18 mouse cellular contexts compared by ENCODE assay signal in the genomic region with DNA sequence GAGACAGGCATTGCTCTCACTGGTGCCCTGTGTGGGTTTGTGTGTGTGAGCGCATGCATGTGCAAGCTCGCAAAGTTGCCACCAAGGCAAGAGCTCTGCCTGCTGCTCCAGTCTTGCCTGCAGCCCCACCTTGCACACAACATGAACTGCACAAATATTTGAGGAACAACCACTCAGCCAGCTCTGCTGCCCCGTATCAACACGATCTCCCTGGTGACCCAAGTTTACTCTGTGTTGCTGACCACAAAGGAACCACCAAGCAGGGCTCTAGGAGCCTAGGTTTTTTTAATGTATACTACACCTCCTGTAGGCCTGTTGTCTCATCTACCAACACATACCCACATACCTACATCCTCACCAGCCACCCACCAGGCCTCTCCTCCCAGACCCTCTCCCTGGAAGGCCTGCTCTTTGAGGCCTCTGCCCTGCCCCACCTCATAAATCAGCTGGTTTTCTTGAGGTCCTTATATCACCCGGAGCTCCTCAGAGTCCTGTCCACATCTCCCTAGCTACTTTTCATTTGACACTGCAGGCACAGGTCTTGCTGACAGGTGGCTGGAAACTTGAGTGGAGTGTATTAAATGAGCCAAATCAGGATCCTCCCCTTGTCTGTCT. TPM values are rescaled to one million over a fixed set of nuclear protein-coding genes. Genes with fewer than 3 reads are reported as not detected.
DNase-seq lines count a peak whose midpoint lies in the region; ATAC-seq and TF ChIP-seq lines count a peak whose summit lies in the region.
"Had no signal": no experiment of that assay in that cellular context is flagged by ENCODE, and none has a peak within 500 bp of the region (broad histone marks: within the 10 kb centered on the region; RNA-seq: fewer than 3 reads in every experiment).

No protein-coding gene starts in this region.

- no peaks in the 10 kb centered on the region for H3K9me3 ChIP-seq in kidney, embryonic 14.5 days (ENCODE audit: control insufficient read depth, low read length)
- H3K9me3 ChIP-seq in G1E (replicated peaks), result no peaks in the 10 kb centered on the region
- H3K9me3 ChIP-seq in liver, embryonic 16.5 days (replicated peaks; ENCODE audit: control insufficient read depth, low read length), result no peaks in the 10 kb centered on the region
- no peaks in the 10 kb centered on the region for H3K9me3 ChIP-seq in hindbrain, postnatal 0 days (ENCODE audit: low read length)
- H3K9me3 ChIP-seq in hindbrain, embryonic 14.5 days (ENCODE audit: control insufficient read depth, low read length), result no peaks in the 10 kb centered on the region
- no peaks in the 10 kb centered on the region for H3K9me3 ChIP-seq in hindbrain, embryonic 13.5 days
- H3K9me3 ChIP-seq: forebrain, embryonic 15.5 days; limb, embryonic 10.5 days; midbrain, embryonic 12.5 days had no signal

- DNase-seq in kidney, adult 9 months, result no peak
- DNase-seq in G1E (ENCODE audit: low spot score), result peak; percentile 37
- DNase-seq in lung, postnatal 4 days, result peak; percentile 32 to 72
- DNase-seq in hindbrain, postnatal 0 days (ENCODE audit: low spot score), result no peak
- no peak for DNase-seq in hindbrain, embryonic 14.5 days (ENCODE audit: low spot score)
- DNase-seq: cerebellum, adult 9-11 months; gastrocnemius, postnatal 10 days had no signal

- no peak overlapping the region for H3K4me2 ChIP-seq in kidney, embryonic 14.5 days (replicated peaks; ENCODE audit: low read depth, low read length)
- H3K4me2 ChIP-seq in liver, embryonic 16.5 days (ENCODE audit: low read depth, low read length), result no peak overlapping the region
- H3K4me2 ChIP-seq in hindbrain, postnatal 0 days (ENCODE audit: low read depth, low read length), result no peak overlapping the region
- H3K4me2 ChIP-seq in hindbrain, embryonic 14.5 days (replicated peaks), result no peak overlapping the region
- H3K4me2 ChIP-seq in hindbrain, embryonic 13.5 days, result no peak overlapping the region
- H3K4me2 ChIP-seq: forebrain, embryonic 15.5 days; midbrain, embryonic 12.5 days had no signal

- ATAC-seq in kidney, embryonic 14.5 days (ENCODE audit: low FRiP score, low TSS enrichment), result peak; percentile 70; the same call in 1 of the 2 replicates
- ATAC-seq in G1E (ENCODE audit: extremely low read depth, insufficient number of reproducible peaks, low FRiP score, poor library complexity, severe bottlenecking), result peak; percentile 60
- ATAC-seq in liver, embryonic 16.5 days (ENCODE audit: low read depth), result peak; percentile 40; the same call in 1 of the 2 replicates
- ATAC-seq in hindbrain, postnatal 0 days, result no peak
- ATAC-seq in hindbrain, embryonic 14.5 days (ENCODE audit: low FRiP score), result no peak
- no peak for ATAC-seq in hindbrain, embryonic 13.5 days (ENCODE audit: low FRiP score)
- ATAC-seq: forebrain, embryonic 15.5 days; inflammation-experienced regulatory T-cells, adult 6 months had no signal

- H3K27me3 ChIP-seq in kidney, embryonic 14.5 days (ENCODE audit: control insufficient read depth, insufficient read depth, low read length), result no peaks in the 10 kb centered on the region
- peaks cover 5% of the 10 kb centered on the region; the same call in 1 of the 2 replicates for H3K27me3 ChIP-seq in G1E (ENCODE audit: insufficient read depth, low read length)
- no peaks in the 10 kb centered on the region; the same call in 1 of the 2 replicates for H3K27me3 ChIP-seq in liver, embryonic 16.5 days (ENCODE audit: control insufficient read depth, insufficient read depth, low read depth, low read length)
- no peaks in the 10 kb centered on the region for H3K27me3 ChIP-seq in hindbrain, postnatal 0 days (ENCODE audit: insufficient read depth, low read length)
- H3K27me3 ChIP-seq in hindbrain, embryonic 14.5 days (ENCODE audit: control insufficient read depth, insufficient read depth, low read length), result no peaks in the 10 kb centered on the region
- H3K27me3 ChIP-seq in hindbrain, embryonic 13.5 days, result no peaks in the 10 kb centered on the region
- H3K27me3 ChIP-seq: forebrain, embryonic 15.5 days; midbrain, embryonic 12.5 days had no signal

- 46% methylated on average over 5 of the region's 5 CpGs for WGBS in kidney, embryonic 14.5 days
- 20% methylated on average over 5 of the region's 5 CpGs for WGBS in liver, embryonic 16.5 days (ENCODE audit: insufficient replicate concordance)
- WGBS in hindbrain, postnatal 0 days, result 84% methylated on average over 5 of the region's 5 CpGs
- 86% methylated on average over 5 of the region's 5 CpGs for WGBS in hindbrain, embryonic 14.5 days
- 84% methylated on average over 5 of the region's 5 CpGs for WGBS in hindbrain, embryonic 13.5 days

- no peak overlapping the region for H3K9ac ChIP-seq in kidney, embryonic 14.5 days (ENCODE audit: low read depth, low read length)
- no peak overlapping the region for H3K9ac ChIP-seq in liver, embryonic 16.5 days (ENCODE audit: low read depth, low read length)
- H3K9ac ChIP-seq in hindbrain, postnatal 0 days (replicated peaks; ENCODE audit: low read length), result no peak overlapping the region
- H3K9ac ChIP-seq in hindbrain, embryonic 14.5 days, result no peak overlapping the region
- H3K9ac ChIP-seq in hindbrain, embryonic 13.5 days, result no peak overlapping the region
- H3K9ac ChIP-seq: forebrain, embryonic 15.5 days; midbrain, embryonic 12.5 days had no signal

- no peak overlapping the region for H3K4me3 ChIP-seq in kidney, embryonic 14.5 days (ENCODE audit: low read length)
- H3K4me3 ChIP-seq in G1E (ENCODE audit: low read depth, low read length), result peak overlapping the region; percentile 39; the same call in 1 of the 2 replicates
- H3K4me3 ChIP-seq in liver, embryonic 16.5 days (ENCODE audit: low read depth, low read length), result no peak overlapping the region
- no peak overlapping the region for H3K4me3 ChIP-seq in hindbrain, postnatal 0 days (ENCODE audit: low read length)
- no peak overlapping the region for H3K4me3 ChIP-seq in hindbrain, embryonic 14.5 days (replicated peaks; ENCODE audit: low read length)
- no peak overlapping the region for H3K4me3 ChIP-seq in hindbrain, embryonic 13.5 days
- H3K4me3 ChIP-seq: forebrain, embryonic 15.5 days; limb, embryonic 10.5 days; midbrain, embryonic 12.5 days had no signal

- peaks cover 2% of the 10 kb centered on the region; the same call in 1 of the 2 replicates for H3K36me3 ChIP-seq in kidney, embryonic 14.5 days (ENCODE audit: control insufficient read depth, insufficient read depth, low read length)
- peaks cover 45% of the 10 kb centered on the region for H3K36me3 ChIP-seq in G1E (replicated peaks)
- H3K36me3 ChIP-seq in liver, embryonic 16.5 days (ENCODE audit: control insufficient read depth, insufficient read depth), result no peaks in the 10 kb centered on the region
- peaks cover 11% of the 10 kb centered on the region; the same call in 1 of the 2 replicates for H3K36me3 ChIP-seq in hindbrain, postnatal 0 days (ENCODE audit: insufficient read depth, low read length)
- peaks cover 27% of the 10 kb centered on the region for H3K36me3 ChIP-seq in hindbrain, embryonic 14.5 days (replicated peaks; ENCODE audit: control insufficient read depth, insufficient read depth)
- H3K36me3 ChIP-seq in hindbrain, embryonic 13.5 days, result peaks cover 39% of the 10 kb centered on the region

- peaks cover 4% of the 10 kb centered on the region; the same call in 1 of the 2 replicates for H3K4me1 ChIP-seq in kidney, embryonic 14.5 days (ENCODE audit: control insufficient read depth, insufficient read depth, low read length)
- H3K4me1 ChIP-seq in G1E (ENCODE audit: insufficient read depth, low read depth, low read length), result peaks cover 49% of the 10 kb centered on the region
- H3K4me1 ChIP-seq in liver, embryonic 16.5 days (ENCODE audit: control insufficient read depth, low read depth, low read length), result peaks cover 7% of the 10 kb centered on the region
- no peaks in the 10 kb centered on the region for H3K4me1 ChIP-seq in hindbrain, postnatal 0 days (ENCODE audit: insufficient read depth, low read length)
- H3K4me1 ChIP-seq in hindbrain, embryonic 14.5 days (replicated peaks; ENCODE audit: control insufficient read depth, insufficient read depth, low read length), result no peaks in the 10 kb centered on the region
- no peaks in the 10 kb centered on the region for H3K4me1 ChIP-seq in hindbrain, embryonic 13.5 days (replicated peaks)
- H3K4me1 ChIP-seq: forebrain, embryonic 15.5 days; midbrain, embryonic 12.5 days had no signal

- no peak for TF ChIP-seq CTCF in G1E (IDR thresholded peaks at IDR 0.05; ENCODE audit: low read depth, low read length)
- no peak for TF ChIP-seq CTCF in hindbrain, postnatal 0 days (IDR thresholded peaks at IDR 0.05; ENCODE audit: low read depth)

- H3K27ac ChIP-seq in kidney, embryonic 14.5 days (ENCODE audit: low read depth, low read length), result no peak overlapping the region
- H3K27ac ChIP-seq in liver, embryonic 16.5 days (ENCODE audit: low read length), result no peak overlapping the region
- no peak overlapping the region for H3K27ac ChIP-seq in hindbrain, postnatal 0 days
- H3K27ac ChIP-seq in hindbrain, embryonic 14.5 days, result no peak overlapping the region
- H3K27ac ChIP-seq in hindbrain, embryonic 13.5 days, result no peak overlapping the region
- H3K27ac ChIP-seq: forebrain, embryonic 15.5 days; limb, embryonic 10.5 days; midbrain, embryonic 12.5 days had no signal

RNA-seq across cellular contexts. Expression of a gene that starts 1.6 kb away (rescaled TPM):
- not detected in 2 replicates for polyA plus RNA-seq in kidney, embryonic 14.5 days (2014; fragmentation: Nextera tagmentation; extraction: Ambion mirVana)
- total RNA-seq in G1E (2014; fragmentation: Nextera tagmentation) (0.75 TPM in 1 of 2 replicates, not detected in the other), G1E (2017) (not detected in 2 replicates)
- not detected in 2 replicates for polyA plus RNA-seq in G1E (2012)
- polyA plus RNA-seq in liver, embryonic 16.5 days (2015; fragmentation: Nextera tagmentation; extraction: Ambion mirVana), result not detected in 2 replicates
- total RNA-seq in hindbrain, postnatal 0 days (2014; rRNA removed), result not detected in 2 replicates
- not detected in 2 replicates for polyA plus RNA-seq in hindbrain, postnatal 0 days (2015; fragmentation: Nextera tagmentation; extraction: Ambion mirVana)
- not detected in 2 replicates for polyA plus RNA-seq in hindbrain, embryonic 14.5 days (2014; fragmentation: Nextera tagmentation; extraction: Ambion mirVana)
- not detected in 2 replicates for polyA plus RNA-seq in hindbrain, embryonic 13.5 days (2015; fragmentation: Nextera tagmentation; extraction: Ambion mirVana)
- total RNA-seq: gastrocnemius, postnatal 10 days; layer of hippocampus, postnatal 10 days had no signal
- polyA plus RNA-seq: embryonic facial prominence, embryonic 14.5 days; forebrain, embryonic 15.5 days; heart, embryonic 14.5 days; limb, embryonic 10.5 days; midbrain, embryonic 12.5 days; neural tube, embryonic 14.5 days had no signal

RNA-seq across cellular contexts. Expression of a gene that starts 31.7 kb away (rescaled TPM):
- polyA plus RNA-seq in kidney, embryonic 14.5 days (2014; fragmentation: Nextera tagmentation; extraction: Ambion mirVana), result 31.7 and 39.3 TPM in 2 replicates
- total RNA-seq in G1E (2014; fragmentation: Nextera tagmentation) (26.5 and 65.8 TPM in 2 replicates), G1E (2017) (15.1 and 15.8 TPM in 2 replicates)
- 13.4 and 17.6 TPM in 2 replicates for polyA plus RNA-seq in G1E (2012)
- polyA plus RNA-seq in liver, embryonic 16.5 days (2015; fragmentation: Nextera tagmentation; extraction: Ambion mirVana), result 11.7 and 19.8 TPM in 2 replicates
- 5.4 and 8.0 TPM in 2 replicates for total RNA-seq in hindbrain, postnatal 0 days (2014; rRNA removed)
- 17.3 and 23.4 TPM in 2 replicates for polyA plus RNA-seq in hindbrain, postnatal 0 days (2015; fragmentation: Nextera tagmentation; extraction: Ambion mirVana)
- 22.7 and 22.9 TPM in 2 replicates for polyA plus RNA-seq in hindbrain, embryonic 14.5 days (2014; fragmentation: Nextera tagmentation; extraction: Ambion mirVana)
- 25.2 and 26.1 TPM in 2 replicates for polyA plus RNA-seq in hindbrain, embryonic 13.5 days (2015; fragmentation: Nextera tagmentation; extraction: Ambion mirVana)

RNA-seq across cellular contexts. Expression of a gene that starts 32.4 kb away (rescaled TPM):
- polyA plus RNA-seq in kidney, embryonic 14.5 days (2014; fragmentation: Nextera tagmentation; extraction: Ambion mirVana), result 345 and 420 TPM in 2 replicates
- total RNA-seq in G1E (2014; fragmentation: Nextera tagmentation) (191 and 209 TPM in 2 replicates), G1E (2017) (89.2 and 113 TPM in 2 replicates)
- polyA plus RNA-seq in G1E (2012), result 74.2 and 102 TPM in 2 replicates
- 196 and 197 TPM in 2 replicates for polyA plus RNA-seq in liver, embryonic 16.5 days (2015; fragmentation: Nextera tagmentation; extraction: Ambion mirVana)
- 178 and 200 TPM in 2 replicates for total RNA-seq in hindbrain, postnatal 0 days (2014; rRNA removed)
- 393 and 422 TPM in 2 replicates for polyA plus RNA-seq in hindbrain, postnatal 0 days (2015; fragmentation: Nextera tagmentation; extraction: Ambion mirVana)
- polyA plus RNA-seq in hindbrain, embryonic 14.5 days (2014; fragmentation: Nextera tagmentation; extraction: Ambion mirVana), result 391 and 398 TPM in 2 replicates
- 410 and 431 TPM in 2 replicates for polyA plus RNA-seq in hindbrain, embryonic 13.5 days (2015; fragmentation: Nextera tagmentation; extraction: Ambion mirVana)

RNA-seq across cellular contexts. Expression of a gene that starts 42.7 kb away (rescaled TPM):
- 101 and 113 TPM in 2 replicates for polyA plus RNA-seq in kidney, embryonic 14.5 days (2014; fragmentation: Nextera tagmentation; extraction: Ambion mirVana)
- total RNA-seq in G1E (2014; fragmentation: Nextera tagmentation) (20.7 and 23.9 TPM in 2 replicates), G1E (2017) (13.1 and 15.0 TPM in 2 replicates)
- polyA plus RNA-seq in G1E (2012), result 13.9 and 15.7 TPM in 2 replicates
- polyA plus RNA-seq in liver, embryonic 16.5 days (2015; fragmentation: Nextera tagmentation; extraction: Ambion mirVana), result 13.6 and 14.4 TPM in 2 replicates
- total RNA-seq in hindbrain, postnatal 0 days (2014; rRNA removed), result 6.6 and 18.2 TPM in 2 replicates
- 33.5 and 42.2 TPM in 2 replicates for polyA plus RNA-seq in hindbrain, postnatal 0 days (2015; fragmentation: Nextera tagmentation; extraction: Ambion mirVana)
- polyA plus RNA-seq in hindbrain, embryonic 14.5 days (2014; fragmentation: Nextera tagmentation; extraction: Ambion mirVana), result 54.1 and 57.1 TPM in 2 replicates
- 56.8 and 59.4 TPM in 2 replicates for polyA plus RNA-seq in hindbrain, embryonic 13.5 days (2015; fragmentation: Nextera tagmentation; extraction: Ambion mirVana)

RNA-seq across cellular contexts. Expression of a gene that starts 42.8 kb away (rescaled TPM):
- 39.6 and 56.6 TPM in 2 replicates for polyA plus RNA-seq in kidney, embryonic 14.5 days (2014; fragmentation: Nextera tagmentation; extraction: Ambion mirVana)
- total RNA-seq in G1E (2014; fragmentation: Nextera tagmentation) (37.5 and 44.7 TPM in 2 replicates), G1E (2017) (31.0 and 33.8 TPM in 2 replicates)
- 8.9 and 9.1 TPM in 2 replicates for polyA plus RNA-seq in G1E (2012)
- polyA plus RNA-seq in liver, embryonic 16.5 days (2015; fragmentation: Nextera tagmentation; extraction: Ambion mirVana), result 6.4 and 8.1 TPM in 2 replicates
- 7.5 and 12.2 TPM in 2 replicates for total RNA-seq in hindbrain, postnatal 0 days (2014; rRNA removed)
- 36.4 and 38.8 TPM in 2 replicates for polyA plus RNA-seq in hindbrain, postnatal 0 days (2015; fragmentation: Nextera tagmentation; extraction: Ambion mirVana)
- polyA plus RNA-seq in hindbrain, embryonic 14.5 days (2014; fragmentation: Nextera tagmentation; extraction: Ambion mirVana), result 37.3 and 46.1 TPM in 2 replicates
- polyA plus RNA-seq in hindbrain, embryonic 13.5 days (2015; fragmentation: Nextera tagmentation; extraction: Ambion mirVana), result 43.5 and 44.7 TPM in 2 replicates

Comparison
In these comparisons a context has a peak if more than half of its experiments do, and no peak if none do; other contexts are left out.
1. ATAC-seq: peak in kidney, embryonic 14.5 days (single experiment), G1E (single experiment) and liver, embryonic 16.5 days (single experiment); none in hindbrain, postnatal 0 days (single experiment), hindbrain, embryonic 14.5 days (single experiment) and hindbrain, embryonic 13.5 days (single experiment).
2. DNase-seq: peak in G1E (single experiment) and lung, postnatal 4 days (2 of 2); none in kidney, adult 9 months (single experiment), hindbrain, postnatal 0 days (single experiment) and hindbrain, embryonic 14.5 days (single experiment).